Mouse (Mus musculus) left cerebral cortex, postnatal 4 days (tissue): ENCODE data around the gene Qpct. TPM values are rescaled to one million over a fixed set of nuclear protein-coding genes. Genes with fewer than 3 reads are reported as not detected.

Source experiments
- DNase-seq: peaks from one replicate; pipeline ENCODE4 v3.0.0-alpha.2; 2022
- intact Hi-C: fragments of 180-260 bp; cut with DNase I; formaldehyde crosslinking; loops from one replicate; pipeline ENCODE4 v1.15.1; 2025
- total RNA-seq, 2 experiments: library from RNA; stranded (reverse); gene quantifications; 2 replicates each; pipeline ENCODE4 v1.2.3; 2021

Qpct gene
- total RNA-seq, result 10 to 100 TPM; 18.3 to 19.7 TPM

DNA sequence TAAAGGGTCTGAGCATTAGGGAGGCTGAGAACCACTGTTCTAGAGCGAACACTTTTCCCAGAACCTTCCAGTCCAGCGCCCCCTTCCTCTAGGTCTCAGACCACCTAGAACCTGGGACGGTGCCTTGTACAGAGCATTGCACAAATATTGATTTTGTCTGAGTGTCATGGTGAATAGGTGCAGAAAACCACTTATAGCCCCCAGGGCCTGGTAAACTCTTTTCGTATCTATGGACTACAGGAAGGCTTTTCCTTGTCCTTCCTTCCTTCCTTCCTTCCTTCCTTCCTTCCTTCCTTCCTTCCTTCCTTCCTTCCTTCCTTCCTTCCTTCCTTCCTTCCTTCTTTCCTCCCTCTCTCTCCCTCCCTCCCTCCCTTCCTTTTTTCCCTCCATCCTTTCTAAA, at the start of gene Qpct:
Gene Qpct (plus strand): TSS at position 301 of the 400 bp plus-strand sequence.
- DNase-seq, result no peak
- intact Hi-C loops, result no loop called here

DNA sequence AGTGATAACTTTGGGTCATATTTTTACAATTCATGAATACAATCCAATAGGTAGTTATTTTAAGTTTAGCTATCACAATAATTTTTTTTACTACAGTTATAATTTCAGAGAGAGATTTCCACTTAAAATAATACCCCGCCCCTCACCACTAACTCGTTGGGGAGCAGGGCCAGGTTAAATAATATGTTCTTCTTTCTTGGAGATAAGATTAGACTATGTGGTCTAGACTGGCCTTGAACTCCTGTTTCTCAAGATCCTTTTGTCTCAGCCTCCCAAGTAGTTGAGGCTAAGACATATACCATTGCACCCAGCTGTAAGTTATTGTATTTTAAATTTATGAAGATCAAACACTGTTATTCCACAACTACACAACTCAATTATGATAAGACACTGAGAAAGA, 38.1 kb upstream of the Qpct start:
- intact Hi-C loops, result no loop called here
- no peak for DNase-seq

GRCm38 (mm10) chr17:79014911-79015685, 36.6 kb upstream of the Qpct start:
- intact Hi-C loops, result no loop called here
- DNase-seq, result no peak

- intact Hi-C loops, result no loop called here
- no peak for DNase-seq
Measured at GRCm38 (mm10) chr17:79015831-79016230, 35.9 kb upstream of the Qpct start.

DNA sequence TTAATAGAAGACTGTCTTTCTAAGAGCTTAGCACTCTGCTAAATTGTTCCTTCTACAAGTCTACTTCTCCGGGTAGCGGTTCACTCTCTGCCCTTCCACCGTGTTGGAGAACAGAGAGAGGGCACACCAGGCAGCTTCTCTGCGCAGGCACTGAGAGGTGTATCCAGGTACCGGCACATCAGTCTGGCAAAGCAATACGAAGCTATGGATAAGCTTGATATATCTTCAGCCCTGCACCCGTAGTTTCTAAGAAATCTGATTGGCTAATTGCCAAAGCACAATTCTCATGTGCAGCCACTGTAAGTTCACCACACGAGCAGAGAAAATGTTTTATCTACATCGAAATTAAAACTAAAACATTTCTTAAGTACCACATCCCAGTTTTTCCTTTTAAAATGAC, 33.3 kb upstream of the Qpct start:
- no peak for DNase-seq
- intact Hi-C loops, result no loop called here

GRCm38 (mm10) chr17:79019726-79020207, 31.9 kb upstream of the Qpct start:
- intact Hi-C loops, result no loop called here
- DNase-seq, result no peak

DNA sequence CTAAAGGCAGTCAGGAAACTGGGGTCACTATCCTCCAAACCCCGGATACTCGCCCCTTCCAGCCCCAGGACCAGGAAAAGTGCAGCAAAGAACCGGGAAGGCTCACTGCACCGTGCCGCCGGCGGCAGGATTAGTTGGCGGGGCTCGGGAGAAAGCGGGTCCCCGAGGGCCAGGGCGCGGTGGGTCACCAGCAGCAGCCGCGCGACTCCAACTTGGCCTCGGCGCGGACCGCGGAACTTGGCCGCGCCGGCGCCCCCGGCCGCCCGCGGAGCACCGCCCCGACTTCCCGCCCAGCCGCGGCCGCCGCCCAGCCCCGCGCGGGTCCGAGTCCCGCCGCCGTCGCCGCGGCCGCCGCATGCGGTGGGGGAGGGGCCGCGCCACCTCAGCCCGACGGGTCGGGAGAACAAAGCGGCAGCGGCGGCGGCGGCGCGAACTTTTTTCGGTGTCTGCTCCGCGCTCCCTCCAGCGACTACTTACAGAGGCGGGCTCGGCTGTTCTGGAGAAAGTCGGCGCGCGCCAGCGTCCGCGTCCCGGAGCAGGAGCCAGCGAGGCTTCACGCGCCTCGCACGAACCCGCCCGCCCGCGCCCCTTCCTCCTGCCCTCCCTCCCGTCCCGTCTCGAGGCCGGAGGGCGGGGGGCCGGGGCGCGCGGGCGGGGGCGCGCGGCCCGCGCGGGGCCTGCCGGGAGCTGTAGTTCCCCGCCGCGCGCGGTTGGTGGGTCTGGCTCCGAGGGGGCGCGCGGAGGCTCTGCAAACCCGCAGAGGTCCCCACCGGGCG, 31.3 kb upstream of the Qpct start, which contains the start of gene Prkd3:
Gene Prkd3 (minus strand): TSS at position 609 of the 776 bp plus-strand sequence.
- DNase-seq, result peak; percentile 74
- intact Hi-C loops, result no loop called here

GRCm38 (mm10) chr17:79020984-79021335, 30.7 kb upstream of the Qpct start:
- DNase-seq, result no peak
- intact Hi-C loops, result no loop called here

DNA sequence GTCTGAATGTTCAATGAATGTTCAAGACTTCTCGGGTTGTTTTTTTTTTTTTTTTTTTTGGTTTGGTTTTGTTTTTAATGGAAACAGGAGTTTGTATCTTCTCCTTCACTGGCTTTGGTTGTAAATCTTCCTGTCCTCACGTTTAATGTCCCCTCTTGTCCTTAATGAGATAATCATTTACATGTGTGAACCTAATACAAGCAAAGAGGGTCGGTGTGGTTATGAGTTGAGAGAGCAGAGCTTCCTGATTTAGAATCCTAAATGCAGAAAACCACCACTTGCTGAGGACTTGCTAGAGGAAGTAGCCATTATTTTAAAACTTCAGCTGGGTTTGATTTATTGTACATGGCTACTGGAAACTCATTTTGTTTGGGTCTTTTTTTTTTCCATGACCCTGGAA, 29.0 kb upstream of the Qpct start:
- DNase-seq, result no peak
- intact Hi-C loops, result no loop called here

DNA sequence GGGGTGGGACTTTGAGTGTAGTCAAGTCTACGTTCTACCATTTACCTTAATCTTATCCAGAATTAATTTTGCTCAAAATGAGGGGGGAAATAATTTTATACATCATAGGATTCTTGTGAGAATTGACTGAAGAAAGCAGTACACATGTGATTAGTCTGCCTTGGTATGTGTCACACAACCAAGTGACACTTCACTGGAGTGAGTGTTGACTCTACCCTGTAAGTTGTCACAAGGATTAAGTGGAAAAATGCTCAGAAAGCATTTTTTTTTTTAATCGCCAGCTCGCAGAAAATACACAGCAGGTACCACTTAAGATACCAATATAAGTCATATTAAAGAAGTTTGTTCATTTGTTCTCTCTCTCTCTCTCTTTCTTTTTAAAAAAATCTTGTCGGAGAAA, 27.2 kb upstream of the Qpct start:
- DNase-seq, result no peak
- intact Hi-C loops, result no loop called here

GRCm38 (mm10) chr17:79029226-79029625, 22.5 kb upstream of the Qpct start:
- intact Hi-C loops, result no loop called here
- no peak for DNase-seq

DNA sequence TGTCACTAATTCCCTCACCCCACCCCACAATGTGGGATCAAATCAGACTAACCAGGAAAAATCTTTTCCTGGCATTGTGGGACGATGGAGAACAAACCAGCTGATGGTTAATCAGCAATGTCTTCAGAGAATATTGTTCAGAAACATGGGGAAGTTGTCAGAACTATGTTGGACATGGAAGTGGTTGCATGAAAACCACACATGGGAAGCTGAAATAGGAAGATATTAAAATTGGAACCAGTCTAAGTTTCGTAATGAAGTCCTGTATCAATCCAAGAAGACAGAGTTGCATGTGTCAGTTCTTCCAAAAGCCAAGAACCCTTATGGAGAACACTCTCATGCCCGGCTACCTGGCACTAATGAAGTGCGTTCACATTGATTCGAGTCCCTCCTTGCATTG, 20.1 kb upstream of the Qpct start:
- intact Hi-C loops, result no loop called here
- no peak for DNase-seq

GRCm38 (mm10) chr17:79032782-79033181, 18.9 kb upstream of the Qpct start:
- no peak for DNase-seq
- intact Hi-C loops, result no loop called here

- no peak for DNase-seq
Measured at GRCm38 (mm10) chr17:79039660-79040059, 12.0 kb upstream of the Qpct start.

DNA sequence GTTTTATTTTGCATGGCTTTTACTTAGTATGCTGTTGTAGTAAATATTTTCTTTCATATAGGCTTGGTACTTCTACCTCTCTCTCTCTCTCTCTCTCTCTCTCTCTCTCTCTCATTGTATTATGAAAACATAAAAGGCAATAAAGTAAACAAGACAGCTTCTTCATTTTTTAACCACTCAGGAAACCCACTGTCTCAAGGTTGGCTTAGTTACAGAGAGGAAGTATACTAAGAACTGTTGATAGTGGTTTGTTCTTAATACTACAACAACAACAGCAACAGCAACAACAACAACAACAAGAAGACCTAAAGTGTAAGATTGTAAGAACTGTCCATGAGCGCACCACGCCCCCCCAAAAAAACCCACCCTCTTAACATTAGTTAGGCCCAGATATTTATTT, 8.0 kb upstream of the Qpct start:
- intact Hi-C loops, result no loop called here
- DNase-seq, result no peak

More at GRCm38 (mm10) chr17:79039660-79040059, 12.0 kb upstream of the Qpct start:
- intact Hi-C loops, result no loop called here

DNA sequence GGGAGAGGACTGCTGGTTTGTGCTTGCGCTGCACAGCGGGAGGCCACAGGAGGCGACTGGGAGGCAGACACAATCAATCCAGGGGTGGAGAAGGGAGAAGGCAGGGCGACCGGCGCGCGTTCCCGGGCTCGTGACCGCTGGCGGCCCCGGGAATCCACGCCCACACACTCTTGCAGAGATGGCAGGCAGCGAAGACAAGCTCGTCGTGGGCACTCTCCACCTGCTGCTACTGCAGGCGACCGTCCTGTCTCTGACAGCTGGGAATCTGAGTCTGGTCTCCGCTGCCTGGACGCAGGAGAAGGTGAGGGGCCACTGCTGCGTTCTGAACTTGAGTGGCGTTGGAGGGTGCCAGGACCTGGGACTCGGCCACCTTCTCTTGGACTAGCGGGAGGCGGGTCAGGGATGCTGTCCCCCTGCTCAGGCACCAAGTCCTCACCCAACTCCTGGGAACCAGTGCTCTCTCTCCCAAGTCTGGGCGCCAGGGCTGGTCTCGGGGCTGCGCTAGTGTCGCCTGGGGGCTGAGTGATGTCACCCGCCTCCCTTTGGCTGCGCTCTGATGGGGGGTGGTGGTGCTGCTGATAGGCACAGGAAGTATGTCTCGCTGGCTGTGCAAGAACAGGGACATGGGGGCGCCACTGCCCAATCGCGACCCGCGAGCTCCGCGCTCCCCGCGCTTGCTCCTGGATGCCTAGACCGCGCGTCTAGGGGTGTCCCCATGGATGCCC, 544 bp downstream of the Qpct start:
- DNase-seq, result peak; percentile 66

DNA sequence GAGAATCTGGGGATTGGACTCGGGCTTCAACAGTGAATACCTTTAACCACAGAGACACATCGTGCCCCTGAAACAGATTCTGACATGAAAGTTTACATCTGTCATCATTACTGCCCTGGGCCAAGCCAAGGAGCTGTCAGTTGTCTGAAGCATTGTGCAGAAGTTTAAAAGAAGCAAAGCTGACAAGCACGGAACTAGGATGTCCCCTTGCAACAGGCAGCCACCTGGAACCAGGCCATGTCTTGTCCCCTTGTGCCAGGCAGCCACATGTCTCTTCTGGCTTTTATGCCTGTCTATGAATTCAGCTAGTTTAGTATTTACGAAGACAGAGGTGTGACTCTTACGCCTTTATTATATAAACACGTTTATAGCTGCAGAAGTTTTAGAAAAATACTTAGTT, 6.6 kb downstream of the Qpct start:
- intact Hi-C loops, result no loop called here
- DNase-seq, result peak; percentile 82

More for the DNA sequence above, 544 bp downstream of the Qpct start:
- intact Hi-C loops, result no loop called here

GRCm38 (mm10) chr17:79060221-79060620, 8.5 kb downstream of the Qpct start:
- intact Hi-C loops, result no loop called here
- DNase-seq, result no peak

DNA sequence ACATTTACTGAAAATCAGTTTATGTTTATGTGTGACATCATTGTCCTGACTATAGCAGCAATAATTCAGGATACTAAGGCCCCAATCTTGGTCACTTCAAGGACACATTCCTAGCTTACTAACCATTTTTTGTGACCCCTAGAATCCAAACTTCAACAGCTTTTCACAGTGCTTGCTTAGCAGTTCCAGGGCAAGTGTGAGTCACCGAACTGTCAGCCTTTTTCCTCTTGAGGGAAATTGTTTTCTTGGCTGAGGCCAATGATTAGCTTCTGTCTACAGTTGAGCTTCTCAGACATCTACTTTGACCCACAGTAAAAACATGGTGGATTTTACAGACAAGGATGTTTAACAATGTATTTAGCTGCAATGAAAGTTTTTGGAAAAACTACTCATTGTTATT, 12.5 kb downstream of the Qpct start:
- intact Hi-C loops, result no loop called here
- no peak for DNase-seq

- intact Hi-C loops, result no loop called here
- no peak for DNase-seq
Measured at GRCm38 (mm10) chr17:79068581-79068980, 16.9 kb downstream of the Qpct start.

GRCm38 (mm10) chr17:79069019-79069418, 17.3 kb downstream of the Qpct start:
- intact Hi-C loops, result no loop called here

More at GRCm38 (mm10) chr17:79069019-79069418, 17.3 kb downstream of the Qpct start:
- DNase-seq, result no peak
